Mouse (Mus musculus) embryo, embryonic 11.5 days (tissue): ENCODE measurements around the gene Gm20388.
"Not testable (repeated sequence)": the region's sequence is repeated elsewhere in the genome, so short reads cannot be mapped to it uniquely, and the experiment has no call there.

Experiments used
- DNase-seq: peaks from one replicate; pipeline ENCODE4 v3.0.0-alpha.2; 2012; ENCODE audit warnings: low read depth, low spot score

Gene Gm20388

DNA sequence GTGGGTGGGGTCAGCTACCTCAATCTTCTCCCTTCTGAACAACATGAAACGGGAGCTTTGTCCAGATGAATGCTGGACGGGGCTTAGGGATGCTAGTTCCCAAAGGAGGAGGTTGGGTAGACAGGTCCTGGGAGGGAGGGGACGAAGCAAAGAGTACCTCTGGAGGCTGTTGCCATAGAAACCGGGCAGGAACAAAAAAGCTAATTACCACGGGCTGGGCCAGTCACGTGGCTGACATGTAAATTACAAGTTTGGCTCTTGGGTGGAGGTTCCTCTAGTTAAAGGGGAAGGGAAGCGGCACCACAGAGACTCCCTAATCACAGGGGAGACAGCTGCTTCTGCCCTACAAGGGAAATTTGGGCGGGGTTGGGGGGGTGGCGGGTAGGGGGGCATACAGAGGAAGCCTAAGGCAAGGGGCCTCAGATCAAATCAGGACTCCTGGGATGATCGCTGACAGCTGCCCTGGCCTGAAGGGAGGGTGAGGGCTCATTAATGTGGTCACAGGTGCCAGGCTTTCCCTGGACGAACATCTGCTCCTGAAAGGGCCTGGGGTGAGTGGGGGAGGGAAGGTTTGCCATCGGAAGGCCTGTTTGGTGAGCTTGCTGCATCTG is 3502.0 kb downstream of the Gm20388 start:
- DNase-seq = peak; percentile 46

DNA sequence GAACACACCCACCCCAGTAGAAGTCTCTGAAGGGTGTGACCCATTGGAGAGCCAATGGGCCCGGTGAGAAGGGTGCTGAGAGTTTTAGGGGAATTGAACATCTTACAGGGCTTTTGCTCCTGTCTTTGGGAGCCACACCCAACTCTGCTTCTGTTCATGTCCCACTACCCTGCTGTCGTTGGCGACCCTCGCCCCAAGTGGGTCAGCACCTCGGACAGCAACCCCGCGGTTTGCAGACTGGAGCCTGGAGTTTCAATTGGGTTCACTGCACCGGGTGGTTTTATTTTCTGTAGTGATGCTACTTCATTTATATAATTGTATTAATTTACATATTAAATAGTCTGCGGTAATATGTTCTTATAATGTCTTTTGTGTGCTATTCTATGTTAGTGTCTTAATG is 3503.6 kb downstream of the Gm20388 start:
- no peak for DNase-seq

DNA sequence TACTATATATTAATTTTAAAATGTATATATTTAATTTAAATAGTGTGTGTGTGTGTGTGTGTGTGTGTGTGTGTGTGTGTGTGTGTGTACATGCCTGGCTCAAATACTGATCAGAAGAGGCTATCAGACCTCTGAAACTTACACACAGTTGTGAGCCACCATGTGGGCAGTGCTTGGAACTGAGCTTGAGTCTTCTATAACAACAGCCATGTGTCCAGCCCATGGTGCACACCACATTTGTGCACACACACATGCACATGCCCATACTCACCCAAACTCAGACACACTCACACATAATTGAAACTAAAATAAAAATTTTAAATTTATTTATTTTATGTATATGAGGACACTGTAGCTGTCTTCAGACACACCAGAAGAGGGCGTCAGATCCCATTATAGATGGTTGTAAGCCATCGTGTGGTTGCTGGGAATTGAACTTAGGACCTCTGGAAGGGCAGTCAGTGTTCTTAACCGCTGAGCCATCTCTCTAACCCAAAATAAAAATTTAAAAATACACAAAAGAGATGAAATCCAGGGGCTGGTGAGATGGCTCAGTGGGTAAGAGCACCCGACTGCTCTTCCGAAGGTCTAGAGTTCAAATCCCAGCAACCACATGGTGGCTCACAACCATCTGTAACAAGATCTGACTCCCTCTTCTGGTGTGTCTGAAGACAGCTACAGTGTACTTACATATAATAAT is 3504.5 kb downstream of the Gm20388 start:
- DNase-seq = not testable (repeated sequence)

DNA sequence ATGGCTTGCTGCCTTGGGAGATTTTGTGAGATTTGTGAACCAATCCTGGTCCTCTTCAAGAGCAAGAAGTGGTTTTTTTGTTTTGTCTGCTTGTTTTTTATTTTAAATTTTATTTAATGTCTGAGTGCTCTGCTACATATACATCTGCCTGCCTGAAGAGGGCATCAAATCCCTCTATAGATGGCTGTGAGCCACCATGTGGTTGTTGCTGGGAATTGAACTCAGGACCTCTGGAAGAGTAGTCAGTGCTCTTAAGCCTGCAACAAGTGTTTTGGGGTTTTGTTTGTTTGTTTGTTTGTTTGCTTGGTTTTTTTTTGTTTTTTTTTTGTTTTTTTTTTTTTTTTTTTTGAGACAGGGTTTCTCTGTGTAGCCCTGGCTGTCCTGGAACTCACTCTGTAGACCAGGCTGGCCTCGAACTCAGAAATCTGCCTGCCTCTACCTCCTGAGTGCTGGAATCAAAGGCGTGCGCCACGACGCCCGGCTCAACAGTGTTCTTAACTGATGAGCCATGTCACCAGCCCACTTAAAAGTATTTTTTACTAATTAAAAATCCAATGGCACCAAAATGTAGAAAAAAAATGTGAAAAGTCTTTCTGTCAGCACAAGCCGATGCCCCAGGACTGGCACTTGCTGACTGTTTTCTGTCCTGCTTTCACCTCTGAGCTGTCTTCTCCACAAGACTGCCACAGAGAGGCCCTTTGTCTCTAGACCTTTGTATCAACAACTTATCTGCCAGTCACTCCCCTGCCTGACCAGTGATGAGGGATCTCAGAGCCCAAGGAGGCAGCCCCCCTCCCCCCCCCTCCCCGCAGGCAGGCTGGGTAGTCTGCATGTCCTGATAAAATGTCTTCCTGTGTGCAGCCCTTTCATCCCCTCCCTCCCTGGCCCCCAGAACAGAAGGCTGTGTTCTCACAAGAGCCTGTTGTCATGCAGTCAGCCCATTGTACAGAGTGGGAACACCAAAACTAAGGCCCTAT is 3505.6 kb downstream of the Gm20388 start:
- DNase-seq = no peak

DNA sequence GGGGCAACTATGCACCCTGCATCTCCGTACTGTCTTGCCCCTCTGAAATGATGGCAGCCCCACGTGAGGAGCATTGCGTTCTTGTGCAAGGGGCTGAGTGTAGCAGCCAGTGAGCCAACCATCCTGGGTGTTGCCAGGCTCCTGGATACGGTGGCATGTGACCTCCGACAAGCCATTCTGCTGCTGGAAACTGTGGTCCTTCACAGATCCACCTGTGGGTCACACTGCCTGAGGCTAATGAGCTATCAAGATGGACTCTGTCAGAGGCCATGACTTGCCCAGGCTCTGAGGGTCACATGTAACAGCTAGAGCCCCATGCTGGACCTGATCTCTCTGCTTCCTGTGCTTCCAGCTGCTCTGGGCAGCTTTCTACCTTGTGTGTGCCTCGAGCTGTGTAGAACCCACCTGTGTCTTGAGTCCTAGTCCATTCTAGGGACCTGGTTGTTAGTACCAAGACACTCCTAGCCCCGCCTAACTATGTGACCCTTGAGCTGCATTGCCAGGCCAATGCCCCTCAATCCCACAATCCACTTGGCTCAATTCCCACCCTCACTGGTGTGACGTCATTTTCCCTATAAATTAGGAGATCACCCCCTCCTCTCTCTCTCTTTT is 3506.4 kb downstream of the Gm20388 start:
- DNase-seq = no peak

DNA sequence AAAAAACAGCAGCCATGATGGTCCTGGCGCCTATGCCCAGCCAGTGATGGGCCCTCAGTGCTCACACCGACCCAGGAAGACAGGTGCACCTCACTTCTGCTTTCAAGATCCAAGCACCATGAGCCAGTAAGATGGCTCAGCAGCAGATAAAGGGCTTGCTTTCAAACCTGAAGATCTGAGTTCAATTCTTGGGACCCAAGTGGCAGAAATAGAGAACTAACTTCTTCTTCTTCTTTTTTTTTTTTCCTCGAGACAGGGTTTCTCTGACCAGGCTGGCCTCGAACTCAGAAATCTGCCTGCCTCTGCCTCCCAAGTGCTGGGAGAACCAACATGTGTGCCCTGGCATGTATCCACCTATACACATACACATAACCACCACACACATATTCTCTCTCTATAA is 3509.1 kb downstream of the Gm20388 start:
- no peak for DNase-seq

DNA sequence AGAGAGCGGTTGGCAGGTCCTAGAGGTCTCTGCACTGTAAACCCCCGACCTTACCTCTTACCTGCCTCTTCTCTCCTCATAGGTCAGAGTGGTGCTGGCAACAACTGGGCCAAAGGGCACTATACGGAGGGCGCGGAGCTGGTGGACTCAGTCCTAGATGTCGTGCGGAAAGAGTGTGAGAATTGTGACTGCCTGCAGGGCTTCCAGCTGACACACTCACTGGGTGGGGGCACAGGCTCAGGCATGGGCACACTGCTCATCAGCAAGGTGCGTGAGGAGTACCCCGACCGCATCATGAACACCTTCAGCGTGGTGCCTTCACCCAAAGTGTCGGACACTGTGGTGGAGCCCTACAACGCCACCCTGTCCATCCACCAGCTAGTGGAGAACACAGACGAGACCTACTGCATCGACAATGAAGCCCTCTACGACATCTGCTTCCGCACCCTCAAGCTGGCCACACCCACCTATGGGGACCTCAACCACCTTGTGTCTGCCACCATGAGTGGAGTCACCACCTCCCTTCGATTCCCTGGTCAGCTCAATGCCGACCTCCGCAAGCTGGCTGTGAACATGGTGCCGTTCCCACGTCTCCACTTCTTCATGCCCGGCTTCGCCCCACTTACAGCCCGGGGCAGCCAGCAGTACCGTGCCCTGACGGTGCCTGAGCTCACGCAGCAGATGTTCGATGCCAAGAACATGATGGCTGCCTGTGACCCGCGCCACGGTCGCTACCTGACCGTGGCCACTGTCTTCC is 3510.1 kb downstream of the Gm20388 start:
- no peak for DNase-seq

DNA sequence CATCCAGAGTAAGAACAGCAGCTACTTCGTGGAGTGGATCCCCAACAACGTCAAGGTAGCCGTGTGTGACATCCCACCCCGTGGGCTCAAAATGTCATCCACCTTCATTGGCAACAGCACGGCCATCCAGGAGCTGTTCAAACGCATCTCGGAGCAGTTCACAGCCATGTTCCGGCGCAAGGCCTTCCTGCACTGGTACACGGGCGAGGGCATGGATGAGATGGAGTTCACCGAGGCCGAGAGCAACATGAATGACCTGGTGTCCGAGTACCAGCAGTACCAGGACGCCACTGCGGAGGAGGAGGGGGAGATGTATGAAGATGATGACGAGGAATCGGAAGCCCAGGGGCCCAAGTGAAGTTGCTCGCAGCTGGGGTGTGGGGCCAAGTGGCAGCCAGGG is 3510.7 kb downstream of the Gm20388 start:
- no peak for DNase-seq

DNA sequence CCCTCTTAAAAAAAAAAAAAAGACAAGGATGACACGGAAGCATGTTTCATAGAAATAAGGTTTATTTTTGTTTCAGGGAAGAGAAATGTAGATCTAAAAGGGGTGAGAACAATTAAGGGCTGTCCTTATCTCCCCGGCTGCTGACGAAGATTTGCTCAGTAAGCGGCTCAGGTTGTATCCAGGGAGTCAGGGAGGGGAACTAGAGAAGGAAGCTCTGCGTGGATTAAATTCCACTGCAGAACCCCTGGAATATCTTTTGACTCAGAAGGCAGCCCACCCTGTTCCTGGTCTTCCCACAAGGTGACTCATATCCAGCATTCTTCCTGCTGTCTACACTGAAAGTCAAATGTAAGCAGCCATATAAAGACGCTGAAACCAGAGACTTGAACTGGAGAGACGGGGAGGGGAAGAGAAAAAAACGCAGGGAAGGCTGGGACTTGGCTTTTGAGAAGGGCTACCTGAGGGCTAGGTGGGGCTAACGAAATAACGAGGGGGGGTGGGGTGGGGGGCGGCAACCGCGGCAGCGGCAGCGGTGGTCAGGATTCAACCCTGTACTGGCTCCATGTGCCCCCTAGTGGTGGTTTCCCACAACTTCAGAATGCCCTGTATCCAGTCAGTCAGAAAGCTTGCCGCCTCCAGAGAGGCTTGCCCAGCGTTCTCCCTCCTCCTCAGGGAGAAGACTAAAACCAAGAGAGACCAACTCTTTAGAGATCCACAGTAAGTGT is 3511.6 kb downstream of the Gm20388 start:
- DNase-seq = no peak

DNA sequence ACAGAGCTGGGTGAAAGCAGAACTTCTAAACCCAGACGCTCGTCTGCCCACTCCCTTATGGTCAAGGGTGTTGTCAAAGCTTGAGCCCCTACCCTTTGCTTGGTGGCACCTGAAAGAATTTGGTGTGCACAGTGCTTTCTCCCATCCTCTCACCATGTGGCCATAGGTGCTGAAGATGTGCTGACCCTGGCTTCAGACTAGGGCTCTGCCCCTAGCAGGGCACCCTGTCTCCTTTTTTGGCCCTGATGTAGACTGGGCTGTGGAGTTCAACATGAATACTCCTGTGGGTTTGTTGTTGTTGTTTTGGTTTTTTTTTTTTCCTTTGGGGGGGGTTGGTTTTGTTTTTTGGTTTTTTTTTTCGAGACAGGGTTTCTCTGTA is 3512.1 kb downstream of the Gm20388 start:
- DNase-seq = no peak

DNA sequence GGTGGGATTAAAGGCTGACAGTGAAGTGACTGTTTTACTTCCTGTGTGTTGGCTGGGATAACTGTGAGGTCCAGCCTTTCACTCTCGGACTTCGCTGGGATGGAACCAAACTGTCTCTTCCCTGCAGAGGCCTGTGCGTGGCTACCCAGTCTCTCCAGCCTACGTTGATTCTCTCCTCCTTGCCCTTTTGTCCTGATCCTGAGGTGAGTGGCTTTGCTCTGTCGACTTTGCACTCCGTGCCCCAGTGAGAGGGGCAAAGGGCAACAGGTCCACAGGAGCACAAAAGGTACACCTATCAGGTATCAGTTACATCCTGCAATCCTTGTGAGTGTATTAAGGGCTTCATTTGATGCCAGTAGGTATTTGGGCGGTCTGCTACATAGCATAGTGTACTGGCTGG is 3512.8 kb downstream of the Gm20388 start, which contains the start of gene Def8:
Gene Def8 (plus strand): TSS at position 87 of the 400 bp plus-strand sequence.
- DNase-seq = no peak

DNA sequence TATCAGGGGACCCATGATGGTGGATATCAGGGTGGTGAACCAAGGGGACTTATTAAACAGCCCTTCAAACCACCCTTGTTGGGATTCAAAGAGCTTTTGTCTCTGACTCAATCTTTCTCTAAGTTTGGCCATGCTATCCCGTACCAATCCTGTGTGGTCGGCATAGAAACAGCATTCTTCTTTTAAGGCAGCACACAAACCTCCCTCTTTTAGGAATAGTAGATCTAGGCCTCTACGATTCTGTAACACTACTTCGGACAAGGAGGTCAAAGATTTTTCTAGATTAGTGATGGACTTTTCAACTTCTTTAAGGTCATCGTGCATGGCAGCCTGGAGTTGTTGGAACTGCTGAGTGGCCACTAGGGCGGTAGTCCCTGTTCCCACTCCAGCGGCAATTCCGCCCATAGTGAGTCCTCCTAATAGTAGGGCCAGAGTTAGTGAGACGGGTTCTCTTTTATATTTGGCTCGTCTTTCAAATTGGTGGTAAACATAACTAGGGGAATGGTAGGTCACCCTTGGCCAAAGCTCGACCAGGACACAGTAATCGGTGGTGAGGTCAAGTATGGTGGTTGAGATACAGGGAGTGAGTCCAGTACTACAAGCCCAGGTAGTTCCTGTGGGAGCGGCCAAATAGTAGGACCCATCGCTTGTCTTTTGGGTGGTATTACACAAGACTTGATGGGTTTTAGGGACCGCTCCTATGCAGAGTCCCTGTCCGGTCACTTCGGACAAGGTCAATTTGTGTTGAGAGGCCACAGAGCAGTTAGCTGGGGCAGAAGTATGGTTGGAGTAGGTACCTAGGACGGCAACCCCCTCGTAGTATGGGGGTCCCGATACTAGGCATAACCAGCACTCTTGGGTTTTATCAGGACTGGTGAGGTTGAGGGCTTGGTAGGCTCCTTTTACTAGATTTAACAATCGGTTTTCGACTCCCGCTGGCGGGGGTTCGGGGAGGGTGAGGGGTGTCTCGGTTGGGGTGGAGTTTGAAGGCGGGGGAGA is 3516.2 kb downstream of the Gm20388 start:
- no peak for DNase-seq

DNA sequence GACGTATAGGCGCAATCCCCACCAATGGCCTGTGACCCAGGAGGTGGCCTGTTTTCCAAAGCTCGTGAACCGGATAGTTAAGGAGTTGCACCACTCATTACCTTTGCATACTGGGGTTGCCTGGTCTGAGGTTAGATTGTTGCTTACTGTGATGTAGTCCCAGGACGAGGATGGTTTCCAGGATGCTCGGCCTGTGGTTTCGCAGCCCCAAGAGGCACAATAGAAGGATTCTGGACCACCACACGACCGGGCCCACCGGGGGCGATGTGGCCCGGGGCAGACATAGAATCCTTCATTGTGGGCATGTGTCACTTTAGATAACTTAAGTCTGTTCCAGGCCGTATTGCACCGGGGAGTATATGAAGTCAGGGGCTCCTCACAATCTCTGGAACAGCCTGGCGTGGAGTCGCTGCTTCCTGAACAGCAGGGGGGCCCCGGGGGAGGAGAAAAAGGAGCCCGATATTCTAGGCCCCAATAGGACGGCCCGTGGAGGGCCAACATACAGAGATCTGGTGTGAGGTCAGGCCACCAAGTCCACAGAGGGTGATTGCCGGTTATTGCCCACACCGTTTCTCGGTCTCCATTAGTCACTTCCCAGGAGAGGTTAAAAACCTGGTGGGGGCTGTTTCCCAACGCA is 3517.1 kb downstream of the Gm20388 start:
- DNase-seq = no peak

DNA sequence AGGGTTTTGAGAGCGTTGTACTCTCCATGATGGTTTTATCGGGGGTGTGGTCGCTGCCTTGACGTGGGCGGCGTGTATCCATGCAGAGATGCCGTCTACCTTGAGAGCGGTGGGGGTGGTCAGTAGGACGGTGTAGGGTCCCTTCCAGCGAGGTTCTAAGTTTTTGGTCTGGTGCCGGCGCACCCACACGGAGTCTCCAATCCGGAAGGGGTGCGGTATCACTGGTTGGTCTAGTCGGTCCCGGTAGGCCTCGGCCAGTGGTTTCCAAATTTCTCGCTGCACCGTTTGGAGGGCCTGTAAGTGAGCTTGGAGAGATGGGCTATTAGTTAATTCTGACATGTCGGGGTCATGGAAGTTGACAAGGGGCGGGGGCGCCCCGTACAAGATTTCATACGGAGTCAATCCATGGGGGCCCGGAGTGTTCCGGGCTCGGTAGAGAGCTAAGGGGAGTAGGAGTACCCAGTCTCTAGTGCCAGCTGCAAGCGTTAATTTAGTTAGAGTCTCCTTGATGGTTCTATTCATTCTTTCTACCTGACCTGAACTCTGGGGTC is 3517.8 kb downstream of the Gm20388 start:
- DNase-seq = no peak

DNA sequence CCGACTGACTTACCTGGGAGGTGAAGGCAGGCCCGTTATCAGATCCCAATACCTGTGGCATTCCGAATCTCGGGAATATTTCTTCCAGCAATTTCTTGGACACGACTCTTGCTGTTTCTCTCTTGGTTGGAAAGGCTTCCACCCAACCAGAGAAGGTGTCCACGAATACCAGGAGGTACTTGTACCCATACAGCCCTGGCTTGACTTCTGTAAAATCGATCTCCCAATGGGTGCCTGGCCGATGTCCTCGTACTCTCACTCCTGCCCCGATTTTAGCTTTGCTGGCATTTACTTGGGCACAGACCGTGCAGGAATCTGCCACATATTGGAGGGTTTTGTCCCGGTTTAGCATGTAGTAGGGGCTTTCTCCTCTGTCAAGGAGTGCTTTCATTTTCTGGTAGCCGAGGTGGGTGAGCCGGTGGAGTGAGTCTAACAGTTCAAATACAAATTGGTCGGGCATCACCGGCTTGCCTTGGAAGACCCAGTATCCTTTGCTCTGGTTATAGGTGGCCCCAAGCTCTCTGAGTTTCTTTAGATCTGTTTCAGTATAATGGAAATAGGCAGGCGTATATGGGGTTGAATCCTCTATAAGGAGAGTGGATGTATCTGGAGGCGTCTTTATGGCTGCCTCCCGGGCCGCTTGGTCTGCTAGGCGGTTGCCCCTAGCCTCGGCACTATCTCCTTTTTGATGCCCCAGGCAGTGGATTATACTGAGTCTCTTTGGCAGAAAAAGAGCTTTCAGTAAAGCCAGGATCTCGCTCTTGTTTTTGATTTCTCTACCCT is 3518.5 kb downstream of the Gm20388 start:
- no peak for DNase-seq

DNA sequence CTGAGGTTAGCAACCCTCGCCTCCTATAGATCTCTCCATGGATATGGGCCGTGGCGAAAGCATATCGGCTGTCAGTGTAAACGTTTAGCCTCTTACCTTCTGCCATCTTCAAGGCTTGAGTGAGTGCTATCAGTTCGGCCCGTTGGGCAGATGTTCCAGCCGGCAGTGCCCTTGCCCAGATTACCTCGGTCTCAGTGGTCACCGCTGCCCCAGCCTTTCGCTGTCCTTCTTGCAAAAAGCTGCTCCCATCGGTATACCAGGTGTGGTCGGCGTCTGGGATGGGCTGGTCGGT is 3519.0 kb downstream of the Gm20388 start:
- DNase-seq = not testable (repeated sequence)

DNA sequence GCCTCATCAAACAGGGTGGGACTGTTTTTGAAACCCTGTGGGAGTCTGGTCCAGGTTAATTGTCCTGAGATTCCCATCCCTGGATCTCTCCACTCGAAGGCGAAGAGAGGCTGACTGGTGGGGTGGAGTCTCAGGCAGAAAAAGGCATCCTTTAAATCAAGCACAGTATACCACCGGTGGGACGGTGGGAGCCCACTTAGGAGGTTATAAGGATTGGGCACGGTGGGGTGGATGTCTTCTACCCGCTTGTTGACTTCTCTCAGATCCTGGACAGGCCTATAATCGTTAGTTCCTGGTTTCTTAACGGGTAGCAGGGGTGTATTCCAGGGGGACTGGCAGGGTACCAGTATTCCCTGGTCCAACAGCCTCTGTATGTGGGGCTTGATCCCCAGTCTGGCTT is 3520.3 kb downstream of the Gm20388 start:
- DNase-seq = not testable (repeated sequence)
